Comparison of ENCODE assay signal across 22 mouse cellular contexts in genomic region chr14:17733779-17734137, GRCm38 (mm10).
DNase-seq lines count a peak whose midpoint lies in the region; ATAC-seq lines count a peak whose summit lies in the region.
"Had no signal": no experiment of that assay in that cellular context is flagged by ENCODE, and none has a peak within 500 bp of the region (broad histone marks: within the 10 kb centered on the region; RNA-seq: fewer than 3 reads in every experiment).

No protein-coding gene starts in this region.

- no peak overlapping the region for H3K9ac ChIP-seq in intestine, embryonic 15.5 days
- no peak overlapping the region for H3K9ac ChIP-seq in intestine, embryonic 16.5 days (ENCODE audit: low read depth, low read length)
- no peak overlapping the region for H3K9ac ChIP-seq in midbrain, embryonic 13.5 days (replicated peaks)
- H3K9ac ChIP-seq: embryonic facial prominence, embryonic 15.5 days; heart, embryonic 13.5 days; liver, embryonic 12.5 days had no signal

- H3K9me3 ChIP-seq in intestine, embryonic 15.5 days, result no peaks in the 10 kb centered on the region
- H3K9me3 ChIP-seq in intestine, embryonic 16.5 days (ENCODE audit: control insufficient read depth, low read length), result no peaks in the 10 kb centered on the region
- no peaks in the 10 kb centered on the region for H3K9me3 ChIP-seq in midbrain, embryonic 13.5 days
- H3K9me3 ChIP-seq: embryonic facial prominence, embryonic 15.5 days; heart, embryonic 13.5 days; liver, embryonic 12.5 days had no signal

- H3K4me2 ChIP-seq in intestine, embryonic 15.5 days (replicated peaks), result no peak overlapping the region
- H3K4me2 ChIP-seq in intestine, embryonic 16.5 days (ENCODE audit: low read depth, low read length), result no peak overlapping the region
- no peak overlapping the region for H3K4me2 ChIP-seq in midbrain, embryonic 13.5 days (replicated peaks)
- H3K4me2 ChIP-seq: embryonic facial prominence, embryonic 15.5 days; heart, embryonic 13.5 days; liver, embryonic 12.5 days had no signal

- H3K4me3 ChIP-seq in intestine, embryonic 15.5 days (replicated peaks), result no peak overlapping the region
- H3K4me3 ChIP-seq in intestine, embryonic 16.5 days (ENCODE audit: low read length), result no peak overlapping the region
- H3K4me3 ChIP-seq in midbrain, embryonic 13.5 days (replicated peaks), result no peak overlapping the region
- H3K4me3 ChIP-seq: embryonic facial prominence, embryonic 15.5 days; heart, adult 2 months; heart, embryonic 13.5 days; liver, embryonic 12.5 days had no signal

- no peak overlapping the region for H3K27ac ChIP-seq in intestine, embryonic 15.5 days
- H3K27ac ChIP-seq in intestine, embryonic 16.5 days (ENCODE audit: low read length), result no peak overlapping the region
- H3K27ac ChIP-seq in midbrain, embryonic 13.5 days, result no peak overlapping the region
- H3K27ac ChIP-seq: embryonic facial prominence, embryonic 15.5 days; heart, adult 2 months; heart, embryonic 13.5 days; liver, embryonic 12.5 days had no signal

- no peaks in the 10 kb centered on the region for H3K36me3 ChIP-seq in intestine, embryonic 15.5 days
- no peaks in the 10 kb centered on the region for H3K36me3 ChIP-seq in intestine, embryonic 16.5 days (ENCODE audit: control insufficient read depth, insufficient read depth, low read length)
- H3K36me3 ChIP-seq in midbrain, embryonic 13.5 days, result no peaks in the 10 kb centered on the region
- H3K36me3 ChIP-seq: embryonic facial prominence, embryonic 15.5 days; heart, embryonic 13.5 days; liver, embryonic 12.5 days had no signal

- peak; percentile 65 to 74 for DNase-seq in cerebellum, postnatal 10 days
- no peak for DNase-seq in cerebellum, adult 11-12 months
- peak; percentile 96 for DNase-seq in retina, postnatal 1 day
- DNase-seq in adrenal gland, postnatal 4 days (ENCODE audit: low spot score in 2 of 2), result no peak
- no peak for DNase-seq in neural tube, embryonic 10.5 days (ENCODE audit: extremely low spot score, low spot score)
- DNase-seq: adrenal gland, postnatal 14 days; cerebellum, postnatal 25 days; gastrocnemius, postnatal 25 days; heart, adult 2 months; heart, postnatal 14 days; kidney, postnatal 25 days; lung, adult 18-20 months; lung, postnatal 10 days; right cerebral cortex, postnatal 25 days; spleen, adult 18-20 months had no signal

- H3K27me3 ChIP-seq in intestine, embryonic 15.5 days (replicated peaks), result no peaks in the 10 kb centered on the region
- no peaks in the 10 kb centered on the region for H3K27me3 ChIP-seq in intestine, embryonic 16.5 days (replicated peaks; ENCODE audit: control insufficient read depth, insufficient read depth, low read length)
- H3K27me3 ChIP-seq in midbrain, embryonic 13.5 days, result no peaks in the 10 kb centered on the region
- H3K27me3 ChIP-seq: embryonic facial prominence, embryonic 15.5 days; heart, embryonic 13.5 days; liver, embryonic 12.5 days had no signal

- WGBS in intestine, embryonic 15.5 days, result 77% methylated on average over 2 of the region's 2 CpGs
- WGBS in intestine, embryonic 16.5 days, result 72% methylated on average over 2 of the region's 2 CpGs
- 36% methylated on average over 2 of the region's 2 CpGs for WGBS in midbrain, embryonic 13.5 days

- 0 out of 2 replicates have a peak, but pooled peaks have one; percentile 23 for ATAC-seq in intestine, embryonic 15.5 days
- ATAC-seq in intestine, embryonic 16.5 days, result no peak
- peak; percentile 80 for ATAC-seq in midbrain, embryonic 13.5 days
- ATAC-seq: forebrain, embryonic 16.5 days; liver, embryonic 12.5 days had no signal

- no peaks in the 10 kb centered on the region for H3K4me1 ChIP-seq in intestine, embryonic 15.5 days (replicated peaks)
- H3K4me1 ChIP-seq in intestine, embryonic 16.5 days (ENCODE audit: control insufficient read depth, insufficient read depth, low read length), result no peaks in the 10 kb centered on the region
- H3K4me1 ChIP-seq in midbrain, embryonic 13.5 days (replicated peaks), result peaks cover 13% of the 10 kb centered on the region
- H3K4me1 ChIP-seq: embryonic facial prominence, embryonic 15.5 days; heart, embryonic 13.5 days; liver, embryonic 12.5 days had no signal

Comparison
In these comparisons a context has a peak if more than half of its experiments do, and no peak if none do; other contexts are left out.
1. DNase-seq: peak in cerebellum, postnatal 10 days (2 of 2) and retina, postnatal 1 day (single experiment); none in cerebellum, adult 11-12 months (single experiment), adrenal gland, postnatal 4 days (0 of 2) and neural tube, embryonic 10.5 days (single experiment).